ENCODE assay signal across 25 mouse cellular contexts in the genomic region with DNA sequence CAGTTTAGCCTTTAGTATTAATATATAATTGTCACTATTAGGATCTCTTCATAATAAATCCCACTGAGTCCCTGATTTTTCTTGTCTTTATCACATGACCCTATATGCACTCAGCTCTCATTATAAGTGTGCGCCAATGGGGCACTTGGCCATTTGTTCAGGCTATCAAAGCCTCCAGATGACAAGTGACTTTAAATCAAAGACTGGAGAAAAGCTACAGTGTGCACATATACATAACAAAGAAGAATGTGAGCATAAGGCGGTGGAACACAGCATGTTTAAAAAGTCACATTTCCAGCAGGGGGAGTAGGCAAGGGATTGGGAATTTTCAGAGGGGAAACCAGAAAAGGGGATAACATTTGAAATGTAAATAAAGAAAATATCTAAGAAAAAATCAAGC.
DNase-seq lines count a peak whose midpoint lies in the region; ATAC-seq and TF ChIP-seq lines count a peak whose summit lies in the region.
"Had no signal": no experiment of that assay in that cellular context is flagged by ENCODE, and none has a peak within 500 bp of the region (broad histone marks: within the 10 kb centered on the region; RNA-seq: fewer than 3 reads in every experiment).

No protein-coding gene starts in this region.

- WGBS in kidney, postnatal 0 days = 77% methylated on average over 2 of the region's 2 CpGs
- WGBS in forebrain, postnatal 0 days = 31% methylated on average over 2 of the region's 2 CpGs

- H3K4me1 ChIP-seq in kidney, postnatal 0 days (replicated peaks; ENCODE audit: insufficient read depth, low read length) = no peaks in the 10 kb centered on the region
- H3K4me1 ChIP-seq in forebrain, postnatal 0 days (ENCODE audit: insufficient read depth) = no peaks in the 10 kb centered on the region
- H3K4me1 ChIP-seq: embryonic facial prominence, embryonic 10.5 days; heart, embryonic 13.5 days; stomach, embryonic 15.5 days had no signal

- ATAC-seq in kidney, postnatal 0 days (replicated peaks; ENCODE audit: low FRiP score, low read depth) = no peak
- 0 out of 2 replicates have a peak, but pooled peaks have one; percentile 23 for ATAC-seq in forebrain, postnatal 0 days
- ATAC-seq in frontal cortex, adult (ENCODE audit: low TSS enrichment) = no peak
- ATAC-seq: lung, postnatal 0 days; Patski had no signal

- H3K9ac ChIP-seq in kidney, postnatal 0 days (ENCODE audit: low read depth, low read length) = no peak overlapping the region
- no peak overlapping the region for H3K9ac ChIP-seq in forebrain, postnatal 0 days
- H3K9ac ChIP-seq: heart, embryonic 13.5 days; stomach, embryonic 15.5 days had no signal

- H3K9me3 ChIP-seq in kidney, postnatal 0 days (replicated peaks; ENCODE audit: low read length) = no peaks in the 10 kb centered on the region
- no peaks in the 10 kb centered on the region for H3K9me3 ChIP-seq in forebrain, postnatal 0 days (ENCODE audit: low read length)
- H3K9me3 ChIP-seq: embryonic facial prominence, embryonic 10.5 days; heart, embryonic 13.5 days; stomach, embryonic 15.5 days had no signal

- peak; percentile 9 for DNase-seq in embryo, embryonic 10.5 days (ENCODE audit: low spot score)
- no peak for DNase-seq in embryo, embryonic 10 days (ENCODE audit: low spot score)
- DNase-seq in kidney, postnatal 0 days (ENCODE audit: low spot score) = no peak
- DNase-seq in kidney, adult 8-10 months = no peak
- DNase-seq in ES-CJ7 (ENCODE audit: low read depth, low spot score) = peak; percentile 6
- DNase-seq in forebrain, postnatal 0 days = no peak
- no peak for DNase-seq in layer of hippocampus, postnatal 36 days
- DNase-seq: adrenal gland, postnatal 14 days; cerebellum, adult 11 months; cerebellum, postnatal 10 days; gastrocnemius, postnatal 10 days; heart, adult 11 months; kidney, adult 18-20 months; kidney, postnatal 4 days; left cerebral cortex, postnatal 4 days; liver; right cerebral cortex, postnatal 25 days; thymus, adult 18-20 months; thymus, postnatal 4 days had no signal

- H3K4me2 ChIP-seq in kidney, postnatal 0 days (ENCODE audit: low read length) = no peak overlapping the region
- no peak overlapping the region for H3K4me2 ChIP-seq in forebrain, postnatal 0 days (ENCODE audit: low read depth)
- H3K4me2 ChIP-seq: heart, embryonic 13.5 days; stomach, embryonic 15.5 days had no signal

- H3K27me3 ChIP-seq in kidney, postnatal 0 days (ENCODE audit: insufficient read depth, low read length) = no peaks in the 10 kb centered on the region
- H3K27me3 ChIP-seq in forebrain, postnatal 0 days (ENCODE audit: insufficient read depth, low read length) = no peaks in the 10 kb centered on the region
- H3K27me3 ChIP-seq: heart, embryonic 13.5 days; Patski; stomach, embryonic 15.5 days had no signal

- peak; percentile 15; the same call in 1 of the 2 replicates for TF ChIP-seq CTCF in kidney, postnatal 0 days (IDR thresholded peaks at IDR 0.05; ENCODE audit: low read depth)
- TF ChIP-seq CTCF in forebrain, postnatal 0 days (IDR thresholded peaks at IDR 0.05; ENCODE audit: low read depth) = peak; percentile 36

- no peak overlapping the region for H3K27ac ChIP-seq in kidney, postnatal 0 days
- no peak overlapping the region for H3K27ac ChIP-seq in forebrain, postnatal 0 days (ENCODE audit: low read depth, low read length)
- H3K27ac ChIP-seq: embryonic facial prominence, embryonic 10.5 days; heart, embryonic 13.5 days; stomach, embryonic 15.5 days had no signal

- H3K4me3 ChIP-seq in kidney, postnatal 0 days (replicated peaks; ENCODE audit: low read depth, low read length) = no peak overlapping the region
- H3K4me3 ChIP-seq in forebrain, postnatal 0 days (ENCODE audit: low read depth, low read length) = no peak overlapping the region
- H3K4me3 ChIP-seq: embryonic facial prominence, embryonic 10.5 days; heart, embryonic 13.5 days; stomach, embryonic 15.5 days had no signal

- H3K36me3 ChIP-seq in kidney, postnatal 0 days (ENCODE audit: insufficient read depth, low read length) = no peaks in the 10 kb centered on the region
- no peaks in the 10 kb centered on the region for H3K36me3 ChIP-seq in forebrain, postnatal 0 days (ENCODE audit: insufficient read depth)
- H3K36me3 ChIP-seq: embryonic facial prominence, embryonic 10.5 days; heart, embryonic 13.5 days; stomach, embryonic 15.5 days had no signal

Comparison
In these comparisons a context has a peak if more than half of its experiments do, and no peak if none do; other contexts are left out.
1. DNase-seq: peak in embryo, embryonic 10.5 days (single experiment) and ES-CJ7 (single experiment); none in embryo, embryonic 10 days (single experiment), kidney, postnatal 0 days (single experiment), kidney, adult 8-10 months (0 of 2), forebrain, postnatal 0 days (single experiment) and layer of hippocampus, postnatal 36 days (0 of 2).